Mouse (Mus musculus): Measurements from ENCODE around the gene Zfp385a. TPM values are rescaled to one million over a fixed set of nuclear protein-coding genes. Genes with fewer than 3 reads are reported as not detected.

Gene Zfp385a
- polyA plus RNA-seq, 2 experiments = 16.4 to 23.4 TPM

DNA sequence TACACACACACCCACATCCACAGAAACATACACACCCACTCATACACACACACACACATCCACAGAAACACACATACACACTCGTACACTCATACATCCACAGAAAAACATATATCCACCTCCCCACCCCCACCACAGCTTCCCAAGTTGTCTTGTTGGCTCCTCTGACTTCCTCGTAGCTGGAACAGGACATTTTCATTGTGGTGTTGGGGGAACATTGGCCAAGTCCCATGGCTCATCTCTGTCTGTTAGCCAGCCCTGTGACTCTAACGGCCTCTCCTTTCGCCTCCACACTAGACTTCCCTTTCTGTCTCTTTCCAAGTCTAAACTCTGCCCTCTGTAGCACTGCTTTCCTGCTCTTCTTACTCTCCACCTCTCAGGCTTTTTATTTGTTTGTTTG is 17.9 kb upstream of the Zfp385a start:
- ATAC-seq (ENCODE audit: low FRiP score, low read depth) = no peak
- whole genome bisulfite sequencing = 80% methylated on average over 4 of the region's 4 CpGs

GRCm38 (mm10) chr15:103356130-103356529 is 16.2 kb upstream of the Zfp385a start:
- Histone ChIP-seq H3K4me2 (replicated peaks; ENCODE audit: low read depth, low read length, severe bottlenecking) (no peak overlapping the region), H3K9ac (ENCODE audit: low read depth, low read length, severe bottlenecking) (no peak overlapping the region), H3K4me1 (ENCODE audit: control insufficient read depth, insufficient read depth, low read length) (peaks cover 14% of the 10 kb centered on the region), H3K4me3 (replicated peaks; ENCODE audit: low read length) (no peak overlapping the region), H3K36me3 (ENCODE audit: control insufficient read depth, insufficient read depth, low read length) (peaks cover 63% of the 10 kb centered on the region), H3K9me3 (ENCODE audit: control insufficient read depth, low read length) (no peaks in the 10 kb centered on the region), H3K27ac (replicated peaks; ENCODE audit: low read depth, low read length) (no peak overlapping the region), H3K27me3 (ENCODE audit: control insufficient read depth, insufficient read depth, low read length) (no peaks in the 10 kb centered on the region)
- ATAC-seq (ENCODE audit: low FRiP score, low read depth) = no peak
- no peak for TF ChIP-seq POLR2A (IDR thresholded peaks at IDR 0.05; ENCODE audit: borderline replicate concordance, extremely low read depth, insufficient read depth, insufficient read length)
- 73% methylated on average over 4 of the region's 4 CpGs for WGBS
- no peak for DNase-seq (ENCODE audit: low spot score)

More for the DNA sequence above, 17.9 kb upstream of the Zfp385a start:
- peaks cover 14% of the 10 kb centered on the region for H3K4me1 ChIP-seq (ENCODE audit: control insufficient read depth, insufficient read depth, low read length)
- H3K27ac ChIP-seq (replicated peaks; ENCODE audit: low read depth, low read length) = peak overlapping the region; percentile 49; the same call in 1 of the 2 replicates
- no peak overlapping the region for H3K4me2 ChIP-seq (replicated peaks; ENCODE audit: low read depth, low read length, severe bottlenecking)
- peaks cover 46% of the 10 kb centered on the region for H3K36me3 ChIP-seq (ENCODE audit: control insufficient read depth, insufficient read depth, low read length)
- TF ChIP-seq POLR2A (IDR thresholded peaks at IDR 0.05; ENCODE audit: borderline replicate concordance, extremely low read depth, insufficient read depth, insufficient read length) = no peak
- no peak overlapping the region for H3K4me3 ChIP-seq (replicated peaks; ENCODE audit: low read length)
- H3K9ac ChIP-seq (ENCODE audit: low read depth, low read length, severe bottlenecking) = no peak overlapping the region
- DNase-seq (ENCODE audit: low spot score) = no peak
- H3K27me3 ChIP-seq (ENCODE audit: control insufficient read depth, insufficient read depth, low read length) = no peaks in the 10 kb centered on the region
- H3K9me3 ChIP-seq (ENCODE audit: control insufficient read depth, low read length) = no peaks in the 10 kb centered on the region

DNA sequence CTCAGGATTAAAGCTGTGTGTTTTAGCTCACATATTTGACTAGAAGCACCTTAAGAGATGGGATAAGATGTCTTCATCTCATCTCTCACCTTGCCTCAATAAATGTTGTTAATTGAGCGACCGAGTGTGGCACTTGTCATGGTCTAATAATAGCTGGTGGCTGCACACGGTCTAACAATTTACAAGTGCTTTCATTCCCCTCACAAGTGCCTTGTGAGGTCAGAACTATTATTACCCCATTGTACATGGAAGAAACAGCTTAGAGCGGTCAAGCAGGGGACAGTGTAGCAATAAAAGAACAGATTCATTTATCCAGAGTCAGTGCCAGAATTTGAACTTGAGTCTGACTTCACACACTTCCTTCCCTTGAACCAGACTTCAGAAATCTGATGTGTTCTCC is 15.5 kb upstream of the Zfp385a start:
- H3K36me3 ChIP-seq (ENCODE audit: control insufficient read depth, insufficient read depth, low read length) = peaks cover 70% of the 10 kb centered on the region
- no peak overlapping the region for H3K27ac ChIP-seq (replicated peaks; ENCODE audit: low read depth, low read length)
- H3K27me3 ChIP-seq (ENCODE audit: control insufficient read depth, insufficient read depth, low read length) = no peaks in the 10 kb centered on the region
- no peak overlapping the region for H3K4me3 ChIP-seq (replicated peaks; ENCODE audit: low read length)
- whole genome bisulfite sequencing = 83% methylated on average over 4 of the region's 4 CpGs
- no peak for ATAC-seq (ENCODE audit: low FRiP score, low read depth)
- H3K4me1 ChIP-seq (ENCODE audit: control insufficient read depth, insufficient read depth, low read length) = peaks cover 14% of the 10 kb centered on the region
- no peak for TF ChIP-seq POLR2A (IDR thresholded peaks at IDR 0.05; ENCODE audit: borderline replicate concordance, extremely low read depth, insufficient read depth, insufficient read length)
- H3K9me3 ChIP-seq (ENCODE audit: control insufficient read depth, low read length) = no peaks in the 10 kb centered on the region
- no peak overlapping the region for H3K4me2 ChIP-seq (replicated peaks; ENCODE audit: low read depth, low read length, severe bottlenecking)
- H3K9ac ChIP-seq (ENCODE audit: low read depth, low read length, severe bottlenecking) = no peak overlapping the region
- DNase-seq (ENCODE audit: low spot score) = no peak

DNA sequence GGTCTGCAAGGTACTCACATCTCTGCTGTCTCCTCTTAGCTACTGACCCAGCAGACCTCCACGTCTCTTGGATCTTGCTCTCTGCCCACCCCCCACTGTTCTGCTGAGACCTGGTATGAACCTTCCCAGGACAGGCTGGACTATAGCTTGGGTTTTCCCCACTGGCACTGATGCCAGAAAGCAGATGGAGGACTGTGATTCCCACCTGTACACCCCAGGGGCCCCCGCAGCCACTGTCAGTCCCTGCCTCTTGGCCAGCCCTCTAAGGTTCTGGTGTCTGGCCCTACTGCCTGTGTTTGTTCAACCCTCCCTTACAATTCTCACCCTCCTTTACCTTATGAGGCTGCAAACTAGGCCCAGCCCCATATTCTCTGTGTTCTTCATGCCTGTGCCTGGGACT is 14.8 kb upstream of the Zfp385a start:
- H3K36me3 ChIP-seq (ENCODE audit: control insufficient read depth, insufficient read depth, low read length) = peaks cover 77% of the 10 kb centered on the region
- H3K9me3 ChIP-seq (ENCODE audit: control insufficient read depth, low read length) = no peaks in the 10 kb centered on the region
- no peaks in the 10 kb centered on the region for H3K27me3 ChIP-seq (ENCODE audit: control insufficient read depth, insufficient read depth, low read length)
- DNase-seq (ENCODE audit: low spot score) (no peak), ATAC-seq (ENCODE audit: low FRiP score, low read depth) (no peak)
- WGBS = 93% methylated on average over 2 of the region's 2 CpGs
- H3K4me3 ChIP-seq (replicated peaks; ENCODE audit: low read length) = no peak overlapping the region
- H3K27ac ChIP-seq (replicated peaks; ENCODE audit: low read depth, low read length) = no peak overlapping the region
- TF ChIP-seq POLR2A (IDR thresholded peaks at IDR 0.05; ENCODE audit: borderline replicate concordance, extremely low read depth, insufficient read depth, insufficient read length) = no peak
- peaks cover 14% of the 10 kb centered on the region for H3K4me1 ChIP-seq (ENCODE audit: control insufficient read depth, insufficient read depth, low read length)
- no peak overlapping the region for H3K4me2 ChIP-seq (replicated peaks; ENCODE audit: low read depth, low read length, severe bottlenecking)
- no peak overlapping the region for H3K9ac ChIP-seq (ENCODE audit: low read depth, low read length, severe bottlenecking)

GRCm38 (mm10) chr15:103353511-103354256 is 13.8 kb upstream of the Zfp385a start:
- no peak overlapping the region for H3K9ac ChIP-seq (ENCODE audit: low read depth, low read length, severe bottlenecking)
- no peaks in the 10 kb centered on the region for H3K9me3 ChIP-seq (ENCODE audit: control insufficient read depth, low read length)
- ATAC-seq (ENCODE audit: low FRiP score, low read depth) (no peak), DNase-seq (ENCODE audit: low spot score) (no peak)
- no peaks in the 10 kb centered on the region for H3K27me3 ChIP-seq (ENCODE audit: control insufficient read depth, insufficient read depth, low read length)
- no peak overlapping the region for H3K4me2 ChIP-seq (replicated peaks; ENCODE audit: low read depth, low read length, severe bottlenecking)
- H3K4me1 ChIP-seq (ENCODE audit: control insufficient read depth, insufficient read depth, low read length) = peaks cover 6% of the 10 kb centered on the region
- 91% methylated on average over 11 of the region's 11 CpGs for WGBS
- H3K27ac ChIP-seq (replicated peaks; ENCODE audit: low read depth, low read length) = no peak overlapping the region
- TF ChIP-seq POLR2A (IDR thresholded peaks at IDR 0.05; ENCODE audit: borderline replicate concordance, extremely low read depth, insufficient read depth, insufficient read length) = no peak
- H3K36me3 ChIP-seq (ENCODE audit: control insufficient read depth, insufficient read depth, low read length) = peaks cover 87% of the 10 kb centered on the region
- no peak overlapping the region for H3K4me3 ChIP-seq (replicated peaks; ENCODE audit: low read length)
